Mouse (Mus musculus) cerebellum, postnatal 36 days (tissue): ENCODE measurements around the gene Slc32a1.

Experiments used
- DNase-seq, 2 experiments: peaks; one replicate each; pipeline ENCODE4 v3.0.0; 2021 to 2022; ENCODE audit warnings: mixed read lengths in 2 of 2

Slc32a1 gene

GRCm38 (mm10) chr2:158665098-158665497 is 54.5 kb downstream of the Slc32a1 start, which contains the start of gene Ppp1r16b:
Ppp1r16b (plus strand) TSS chr2:158665398.
- DNase-seq = no peak
